Mouse (Mus musculus): ENCODE data around the gene Zfyve28.

- no peak for TF ChIP-seq CTCF (IDR thresholded peaks at IDR 0.05; ENCODE audit: low read depth)
- TF ChIP-seq EP300 (IDR thresholded peaks at IDR 0.05; ENCODE audit: low read depth) = no peak
Observed at GRCm38 (mm10) chr5:34217756-34218155, 70.5 kb downstream of the Zfyve28 start.
